Mouse (Mus musculus) left cerebral cortex, adult 8-10 months (tissue): ENCODE measurements around the gene Napepld. TPM values are rescaled to one million over a fixed set of nuclear protein-coding genes. Genes with fewer than 3 reads are reported as not detected.
"Not testable (repeated sequence)": the region's sequence is repeated elsewhere in the genome, so short reads cannot be mapped to it uniquely, and the experiment has no call there.

Source experiments
- DNase-seq, 2 experiments: peaks; one replicate each; pipeline ENCODE4 v3.0.0; 2022; ENCODE audit warnings: low spot score in 2 of 2
- total RNA-seq, 4 experiments: library from RNA; stranded (reverse); gene quantifications; 2 replicates each; pipeline ENCODE4 v1.2.4; 2022

The Napepld gene
- total RNA-seq, 4 experiments from 2014 or later, result 11.6 to 13.2 (median 12.2) TPM

GRCm38 (mm10) chr5:21706546-21706945, 5.3 kb upstream of the Napepld start:
- DNase-seq, result no peak

DNA sequence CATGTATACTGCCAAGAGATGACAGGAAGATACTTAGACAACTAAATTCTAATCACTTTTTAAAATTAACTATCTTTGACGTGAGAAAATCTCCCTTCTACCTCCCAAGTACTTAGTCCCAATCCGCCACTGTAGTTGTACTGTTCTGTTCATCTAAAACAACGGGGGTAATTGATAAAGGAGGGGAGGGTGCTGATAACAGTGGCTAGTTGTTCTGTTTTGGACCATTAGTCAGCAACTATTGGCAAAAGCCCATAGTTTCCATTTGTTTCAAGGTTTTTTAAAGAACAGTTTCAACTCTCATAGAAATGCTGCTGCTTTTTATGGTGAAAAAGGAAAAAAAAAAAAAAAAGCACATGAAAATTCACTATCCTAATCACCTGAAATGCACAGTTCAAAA, 2.5 kb upstream of the Napepld start:
- DNase-seq, result no peak

DNA sequence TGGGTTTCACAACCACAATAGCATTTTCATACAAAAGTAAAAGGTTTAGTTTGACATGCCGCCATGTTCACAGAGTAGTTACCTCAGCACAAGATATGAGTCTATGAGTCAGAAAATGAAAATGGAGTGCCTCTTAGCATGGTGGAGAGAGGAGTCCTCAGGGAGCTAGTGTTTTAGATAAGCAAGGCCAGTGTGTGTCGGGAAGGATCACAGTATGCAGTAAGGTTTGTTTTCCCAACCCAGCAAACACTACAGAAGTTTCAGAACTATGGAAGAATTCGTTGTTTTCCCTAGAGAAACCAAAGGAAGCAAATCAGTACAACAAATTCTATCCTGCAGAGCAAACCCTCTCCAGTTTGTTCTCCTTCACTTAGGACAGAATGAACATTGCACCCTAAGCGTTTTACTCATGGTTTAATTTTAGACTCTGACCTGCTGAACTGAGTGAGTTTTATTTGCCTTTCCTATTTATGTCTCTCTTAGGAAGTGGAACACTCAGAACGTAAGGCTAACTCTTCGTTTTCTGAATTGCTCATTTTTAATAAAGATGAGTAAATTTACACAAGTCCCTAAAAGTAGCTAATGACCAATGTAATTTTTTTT, 1.8 kb upstream of the Napepld start:
- no peak for DNase-seq

GRCm38 (mm10) chr5:21702009-21702364, 791 bp upstream of the Napepld start:
- DNase-seq, result no peak

DNA sequence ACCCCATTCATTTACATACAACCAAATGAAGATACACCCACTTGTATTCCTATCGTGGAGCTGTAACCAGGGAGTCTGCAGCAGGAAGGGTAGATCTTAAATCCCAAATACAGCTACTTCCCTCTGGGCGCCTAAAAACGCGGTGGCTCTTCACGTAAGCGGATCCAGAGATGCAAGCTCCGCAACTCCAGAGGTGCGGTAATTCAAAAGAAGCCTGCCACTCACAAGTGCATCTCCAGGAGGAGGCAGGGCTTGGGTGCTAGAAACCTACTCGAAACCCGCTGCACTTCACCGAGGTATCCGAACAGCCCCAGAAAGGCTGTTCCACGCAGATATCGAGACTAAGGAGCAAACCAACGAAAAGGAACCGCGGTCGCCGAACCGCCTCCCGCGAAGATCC, 262 bp downstream of the Napepld start:
- DNase-seq, result no peak

DNA sequence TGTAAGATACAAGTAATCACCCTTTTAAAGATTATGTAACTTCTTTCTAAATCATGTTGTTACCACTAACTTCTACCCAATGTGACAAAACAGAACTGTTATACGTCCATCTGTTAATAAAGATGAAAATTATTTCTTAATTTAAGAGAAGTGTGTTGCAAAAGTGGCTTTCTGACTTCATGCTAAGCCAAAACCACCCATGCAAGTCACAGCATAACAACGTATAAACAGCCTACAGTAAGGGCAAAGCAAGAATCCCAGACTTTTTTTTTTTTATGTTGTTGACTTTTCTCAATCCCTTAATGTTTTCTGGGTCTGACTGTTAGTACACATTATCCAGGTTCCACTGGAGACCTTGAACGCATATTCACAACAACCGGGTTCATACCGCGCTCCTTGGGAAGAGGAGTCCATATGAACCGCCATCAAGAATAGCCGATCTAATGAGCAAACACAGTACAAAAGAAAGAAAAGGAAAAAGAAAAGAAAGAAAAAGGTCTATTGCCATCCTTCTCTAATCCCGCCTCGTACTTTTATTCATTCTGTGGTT, 849 bp downstream of the Napepld start:
- no peak for DNase-seq

- not testable (repeated sequence) for DNase-seq
Measured at GRCm38 (mm10) chr5:21699555-21699954, 1.6 kb downstream of the Napepld start.

GRCm38 (mm10) chr5:21694854-21695490, 6.2 kb downstream of the Napepld start:
- DNase-seq, result no peak

- no peak for DNase-seq
Measured at GRCm38 (mm10) chr5:21693372-21693870, 7.8 kb downstream of the Napepld start.

GRCm38 (mm10) chr5:21692230-21692629, 9.0 kb downstream of the Napepld start:
- DNase-seq, result no peak

GRCm38 (mm10) chr5:21687042-21687441, 14.2 kb downstream of the Napepld start:
- no peak for DNase-seq

DNA sequence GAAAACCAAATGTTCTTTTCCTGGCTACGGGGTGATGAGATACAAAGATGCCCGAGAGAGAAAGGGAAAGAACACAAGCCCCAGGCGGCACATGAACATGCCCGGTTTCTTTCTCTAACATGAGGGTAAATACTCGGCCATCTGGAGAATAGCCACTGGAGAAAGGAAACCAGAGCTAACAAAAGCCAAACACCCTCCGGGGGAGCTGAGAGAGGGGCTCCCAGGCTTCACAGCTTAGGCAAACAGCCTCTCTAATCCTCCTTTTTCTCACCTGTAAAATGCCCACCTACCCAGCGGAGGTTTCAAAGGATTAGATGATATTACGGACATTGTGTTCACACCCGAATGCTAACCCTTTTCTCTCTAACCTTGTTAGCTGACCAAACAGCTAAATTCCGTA, 16.2 kb downstream of the Napepld start:
- no peak for DNase-seq

DNA sequence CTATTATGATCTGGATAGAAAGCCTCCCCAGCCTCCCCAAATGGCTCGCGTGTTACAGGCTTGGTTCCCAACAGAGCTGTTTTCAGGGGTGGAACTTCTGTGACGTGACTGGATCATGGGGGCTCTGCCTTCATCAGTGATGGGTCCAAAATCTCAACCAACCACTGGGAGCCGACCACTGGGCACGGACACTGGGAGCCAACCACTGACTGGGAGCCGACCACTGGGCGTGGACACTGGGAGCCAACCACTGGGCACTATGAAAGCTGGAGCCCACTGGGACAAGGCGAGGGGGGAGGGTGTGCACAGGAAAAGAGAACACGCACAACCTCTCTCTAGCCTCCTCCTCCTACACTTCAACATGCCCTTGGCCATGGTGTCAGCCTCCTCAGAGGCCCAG, 17.4 kb downstream of the Napepld start:
- no peak for DNase-seq

DNA sequence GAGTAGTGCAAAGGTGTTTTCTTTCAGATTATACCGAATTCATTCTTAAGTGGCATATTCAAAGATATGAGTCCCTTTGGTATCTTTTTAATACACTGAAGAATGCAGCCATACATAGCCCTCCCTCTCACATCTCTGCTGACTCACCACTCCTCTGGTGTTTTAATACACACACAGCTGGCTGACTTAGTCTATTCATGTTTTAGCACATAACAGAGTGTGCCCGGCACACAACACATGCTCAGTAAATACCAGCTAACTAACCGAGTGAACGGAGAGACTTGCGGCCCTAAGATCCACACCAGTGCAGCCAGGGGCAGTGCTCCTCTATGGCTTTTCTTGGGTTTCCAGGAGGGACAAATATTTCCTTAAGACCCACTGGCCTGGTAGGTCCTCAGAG, 20.3 kb downstream of the Napepld start:
- DNase-seq, result peak in 1 of 2 experiments; percentile 51

- DNase-seq, result no peak
Measured at GRCm38 (mm10) chr5:21680029-21680428, 21.2 kb downstream of the Napepld start.

GRCm38 (mm10) chr5:21678363-21678762, 22.8 kb downstream of the Napepld start:
- no peak for DNase-seq

DNA sequence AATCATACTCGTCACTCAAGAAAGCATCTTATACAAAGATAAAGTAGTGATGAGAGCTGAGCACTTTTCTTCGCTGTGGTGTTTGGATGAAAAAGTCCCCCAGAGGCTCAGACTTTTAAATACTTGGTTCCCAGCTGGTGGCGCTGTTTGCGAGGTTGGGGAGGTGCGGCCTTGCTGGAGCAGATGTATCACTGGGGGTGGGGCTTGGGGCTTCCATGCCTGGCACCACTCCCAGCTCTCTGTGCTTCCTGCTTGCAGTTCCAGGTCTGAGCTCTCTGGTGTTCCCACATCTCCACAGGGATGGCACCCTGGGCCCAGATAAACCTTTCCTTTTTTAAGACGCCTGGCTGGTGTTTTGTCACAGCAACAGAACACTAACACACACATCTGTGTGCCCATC, 23.3 kb downstream of the Napepld start:
- DNase-seq, result no peak

GRCm38 (mm10) chr5:21675494-21675893, 25.7 kb downstream of the Napepld start:
- DNase-seq, result no peak

GRCm38 (mm10) chr5:21675019-21675418, 26.2 kb downstream of the Napepld start:
- no peak for DNase-seq

- no peak for DNase-seq
Measured at GRCm38 (mm10) chr5:21673742-21674141, 27.5 kb downstream of the Napepld start.

DNA sequence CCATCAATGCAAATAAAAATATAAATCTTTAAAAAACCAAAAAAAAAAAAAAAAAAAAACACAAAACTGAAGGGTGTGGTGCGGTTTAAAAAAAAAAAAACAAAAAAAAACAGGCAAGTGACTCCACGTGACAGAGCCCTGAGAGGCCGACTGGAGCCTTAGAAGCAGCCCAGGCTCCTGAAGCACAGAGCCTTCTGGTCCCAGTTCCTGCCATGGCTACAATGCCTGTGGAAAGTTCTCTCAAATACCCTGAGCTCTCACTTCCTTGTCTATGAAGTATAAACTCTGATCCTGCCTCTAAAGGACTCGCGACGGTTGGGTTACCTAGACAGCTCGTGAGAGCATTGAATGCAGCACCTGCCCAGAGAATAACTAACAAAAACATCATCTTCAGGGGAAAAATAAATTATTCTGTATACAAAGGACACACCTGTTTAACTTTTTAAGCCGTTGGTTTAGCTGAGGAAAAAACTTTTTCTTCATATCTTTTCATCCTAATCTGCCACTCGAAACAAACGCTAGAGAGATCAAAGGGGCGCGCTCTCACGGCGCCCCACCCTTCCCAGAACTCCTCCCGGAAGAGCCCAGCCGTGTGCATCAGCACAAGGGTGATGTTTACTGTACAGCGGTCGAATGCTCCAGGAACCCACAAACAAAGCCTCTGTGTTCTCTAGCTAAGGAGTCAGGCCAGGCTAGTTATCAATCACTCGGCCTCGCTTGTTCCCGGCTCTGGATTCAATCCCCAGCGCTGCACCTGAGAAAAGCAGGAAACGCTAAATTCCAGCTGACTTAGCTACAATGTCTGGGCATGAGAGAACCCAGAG, 28.2 kb downstream of the Napepld start:
- DNase-seq, result no peak

DNA sequence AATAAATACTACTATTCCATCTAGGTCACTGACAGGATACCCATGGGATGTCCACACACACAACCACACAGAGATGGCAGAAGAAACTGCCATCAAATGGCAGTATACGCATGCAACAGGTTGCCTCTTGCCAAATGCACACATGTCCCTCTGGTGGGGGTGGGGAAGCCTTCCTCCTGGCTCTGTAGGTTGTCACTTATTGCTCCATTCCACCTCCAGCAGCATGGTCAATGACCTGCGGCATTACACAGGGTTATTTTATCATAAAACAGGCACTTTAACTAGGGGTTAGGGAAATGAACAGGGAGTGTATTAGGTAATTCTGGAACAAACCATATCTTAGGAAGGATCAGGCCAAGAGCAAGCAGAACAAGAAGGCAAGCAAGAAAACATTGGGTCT, 31.9 kb downstream of the Napepld start:
- no peak for DNase-seq
